Mouse (Mus musculus) MEL (cell line): ENCODE data around the gene Pard3b. TPM values are rescaled to one million over a fixed set of nuclear protein-coding genes. Genes with fewer than 3 reads are reported as not detected.

Experiments used
- DNase-seq: peaks from one replicate; pipeline ENCODE4 v3.0.0; 2011; ENCODE audit warnings: low read depth, low spot score
- H3K27ac ChIP-seq: 2 replicates; pipeline ENCODE4 v1.5.1; 2012; ENCODE audit warnings: low read depth, mild to moderate bottlenecking, control low read depth, low read length, moderate library complexity; ENCODE audit not compliant: control insufficient read depth
- H3K27me3 ChIP-seq, 2 experiments: fragments of 150-350 bp in 1 of 2; sonication (generic) in 1 of 2; 2 replicates each; pipeline ENCODE4 v1.6.1; 2012; ENCODE audit warnings: low read length in 2 of 2, mild to moderate bottlenecking in 2 of 2, improper control_type of control experiment in 1 of 2, moderate library complexity in 1 of 2; ENCODE audit not compliant: insufficient read depth in 2 of 2, control insufficient read depth in 1 of 2
- H3K36me3 ChIP-seq, 2 experiments: 2 replicates each; pipeline ENCODE4 v1.6.1; 2012 to 2014; ENCODE audit warnings: low read length in 2 of 2, improper control_type of control experiment in 1 of 2, inconsistent platforms in 1 of 2, mild to moderate bottlenecking in 1 of 2; ENCODE audit not compliant: insufficient read depth in 2 of 2, control insufficient read depth in 1 of 2
- H3K4me1 ChIP-seq, 2 experiments: fragments of 150-350 bp in 1 of 2; sonication (generic) in 1 of 2; 2 replicates each; pipeline ENCODE4 v1.6.1; 2012; ENCODE audit warnings: low read length in 2 of 2, improper control_type of control experiment in 1 of 2, mild to moderate bottlenecking in 1 of 2; ENCODE audit not compliant: insufficient read depth in 2 of 2, control insufficient read depth in 1 of 2
- H3K4me3 ChIP-seq, 2 experiments: fragments of 150-350 bp in 1 of 2; sonication (generic) in 1 of 2; 2 replicates each; pipeline ENCODE4 v1.5.1; 2012; ENCODE audit warnings: low read depth in 2 of 2, low read length in 2 of 2, mild to moderate bottlenecking in 2 of 2, moderate library complexity in 2 of 2, control low read depth in 1 of 2, improper control_type of control experiment in 1 of 2; ENCODE audit not compliant: control insufficient read depth in 1 of 2, insufficient read depth in 1 of 2
- H3K79me2 ChIP-seq: 2 replicates; pipeline ENCODE4 v1.6.1; 2012; ENCODE audit warnings: mild to moderate bottlenecking, low read length, moderate library complexity; ENCODE audit not compliant: control insufficient read depth, poor library complexity, insufficient read depth
- H3K9ac ChIP-seq: 2 replicates; pipeline ENCODE4 v1.6.1; 2012; ENCODE audit warnings: low read depth, mild to moderate bottlenecking, control low read depth, low read length, moderate library complexity; ENCODE audit not compliant: control insufficient read depth, poor library complexity, severe bottlenecking
- H3K9me3 ChIP-seq: fragments of 150-350 bp; sonication (generic); replicated peaks from 2 replicates; pipeline ENCODE4 v1.6.1; 2012; ENCODE audit warnings: mild to moderate bottlenecking, low read length, improper control_type of control experiment, moderate library complexity; ENCODE audit not compliant: insufficient read depth
- CHD1 ChIP-seq: IDR thresholded peaks from 2 replicates; pipeline ENCODE4 v1.6.1; 2012; ENCODE audit warnings: low read depth, mild to moderate bottlenecking, inconsistent platforms, low read length, improper control_type of control experiment
- CTCF ChIP-seq, 3 experiments: IDR thresholded peaks in 2 of 3; conservative IDR thresholded peaks in 1 of 3; 2 replicates each; pipeline ENCODE4 v1.5.1; 2011 to 2012; ENCODE audit warnings: low read length in 3 of 3, low read depth in 2 of 3, mild to moderate bottlenecking in 2 of 3, improper control_type of control experiment in 1 of 3, inconsistent platforms in 1 of 3, mixed read lengths in 1 of 3, moderate library complexity in 1 of 3; ENCODE audit not compliant: control insufficient read depth in 1 of 3, insufficient read depth in 1 of 3, poor library complexity in 1 of 3, severe bottlenecking in 1 of 3
- E2F4 ChIP-seq: IDR thresholded peaks from 2 replicates; pipeline ENCODE4 v1.6.1; 2011; ENCODE audit warnings: low read depth, low read length, improper control_type of control experiment, borderline replicate concordance
- ELF1 ChIP-seq: IDR thresholded peaks from 2 replicates; pipeline ENCODE4 v1.6.1; 2014; ENCODE audit warnings: low read depth, mild to moderate bottlenecking, inconsistent platforms, low read length, improper control_type of control experiment, moderate library complexity
- ETS1 ChIP-seq: IDR thresholded peaks from 2 replicates; pipeline ENCODE4 v1.6.1; 2012; ENCODE audit warnings: low read depth, mild to moderate bottlenecking, inconsistent platforms, low read length, improper control_type of control experiment, moderate library complexity
- KAT2A ChIP-seq: conservative IDR thresholded peaks from 2 replicates; pipeline ENCODE4 v1.6.1; 2012; ENCODE audit warnings: low read depth, low read length, improper control_type of control experiment, inconsistent platforms
- MAFK ChIP-seq: IDR thresholded peaks from 2 replicates; pipeline ENCODE4 v1.6.1; 2011; ENCODE audit warnings: low read depth, mild to moderate bottlenecking, low read length, improper control_type of control experiment, borderline replicate concordance
- MEF2A ChIP-seq: IDR thresholded peaks from 2 replicates; pipeline ENCODE4 v1.6.1; 2014; ENCODE audit warnings: low read depth, mild to moderate bottlenecking, inconsistent platforms, low read length, improper control_type of control experiment; ENCODE audit not compliant: poor library complexity, insufficient replicate concordance, severe bottlenecking; ENCODE audit errors: extremely low read depth
- MXI1 ChIP-seq: IDR thresholded peaks from 2 replicates; pipeline ENCODE4 v1.6.1; 2011; ENCODE audit warnings: mild to moderate bottlenecking, low read depth, low read length, improper control_type of control experiment
- MYB ChIP-seq: IDR thresholded peaks from 2 replicates; pipeline ENCODE4 v1.6.1; 2011; ENCODE audit warnings: mild to moderate bottlenecking, low read depth, low read length, improper control_type of control experiment
- NELFE ChIP-seq: IDR thresholded peaks from 2 replicates; pipeline ENCODE4 v1.6.1; 2011; ENCODE audit warnings: low read depth, low read length, improper control_type of control experiment
- NRF1 ChIP-seq: IDR thresholded peaks from 2 replicates; pipeline ENCODE4 v1.6.1; 2014; ENCODE audit warnings: low read depth, mild to moderate bottlenecking, inconsistent platforms, low read length, improper control_type of control experiment, moderate library complexity; ENCODE audit not compliant: poor library complexity, insufficient read depth, severe bottlenecking
- POLR2A ChIP-seq, 2 experiments: IDR thresholded peaks; 2 replicates each; pipeline ENCODE4 v1.6.1; 2011 to 2012; ENCODE audit warnings: low read length in 2 of 2, mild to moderate bottlenecking in 2 of 2, control low read depth in 1 of 2, improper control_type of control experiment in 1 of 2, low read depth in 1 of 2, moderate library complexity in 1 of 2; ENCODE audit not compliant: control insufficient read depth in 1 of 2, insufficient read depth in 1 of 2, poor library complexity in 1 of 2
- POLR2AphosphoS2 ChIP-seq: IDR thresholded peaks from 2 replicates; pipeline ENCODE4 v1.6.1; 2011; ENCODE audit warnings: low read length, improper control_type of control experiment
- POLR2AphosphoS5 ChIP-seq: IDR thresholded peaks from 2 replicates; pipeline ENCODE4 v1.6.1; 2012; ENCODE audit warnings: low read depth, borderline replicate concordance, mild to moderate bottlenecking, inconsistent platforms, low read length, moderate library complexity, mixed read lengths
- RCOR1 ChIP-seq: IDR thresholded peaks from 2 replicates; pipeline ENCODE4 v1.6.1; 2012; ENCODE audit warnings: low read depth, mild to moderate bottlenecking, inconsistent platforms, low read length, improper control_type of control experiment
- SIN3A ChIP-seq: IDR thresholded peaks from 2 replicates; pipeline ENCODE4 v1.6.1; 2012; ENCODE audit warnings: low read length, improper control_type of control experiment, inconsistent platforms
- SMC3 ChIP-seq: IDR thresholded peaks from 2 replicates; pipeline ENCODE4 v1.6.1; 2011; ENCODE audit warnings: low read depth, low read length, improper control_type of control experiment
- TAL1 ChIP-seq: IDR thresholded peaks from 2 replicates; pipeline ENCODE4 v1.6.1; 2012; ENCODE audit warnings: mild to moderate bottlenecking, inconsistent platforms, low read length, moderate library complexity, mixed read lengths
- TBP ChIP-seq: IDR thresholded peaks from 2 replicates; pipeline ENCODE4 v1.8.0; 2011; ENCODE audit warnings: low read depth, low read length, improper control_type of control experiment
- TCF12 ChIP-seq: IDR thresholded peaks from 2 replicates; pipeline ENCODE4 v1.6.1; 2014; ENCODE audit warnings: low read depth, mild to moderate bottlenecking, inconsistent platforms, low read length, improper control_type of control experiment, moderate library complexity
- UBTF ChIP-seq: IDR thresholded peaks from 2 replicates; pipeline ENCODE4 v1.6.1; 2012; ENCODE audit warnings: low read depth, mild to moderate bottlenecking, inconsistent platforms, low read length, improper control_type of control experiment, moderate library complexity, borderline replicate concordance; ENCODE audit not compliant: insufficient read depth
- ZMIZ1 ChIP-seq: IDR thresholded peaks from 2 replicates; pipeline ENCODE4 v1.6.1; 2012; ENCODE audit warnings: low read depth, mild to moderate bottlenecking, inconsistent platforms, low read length, improper control_type of control experiment, moderate library complexity
- polyA plus RNA-seq, 2 experiments: library from polyadenylated mRNA; stranded (reverse) in 1 of 2; unstranded in 1 of 2; fragments of >175 nt in 1 of 2; fragments of >200 nt in 1 of 2; gene quantifications; 2 replicates each; pipeline versions ENCODE4 v1.2.1 to v1.2.4; 2012; ENCODE audit warnings: low replicate concordance in 2 of 2, low read depth in 1 of 2; ENCODE audit not compliant: insufficient read length in 2 of 2, insufficient read depth in 1 of 2, missing spikeins in 1 of 2
- total RNA-seq: library from RNA; depleted of rRNA; stranded (reverse); fragments of 300-350 nt; gene quantifications from 2 replicates; pipeline ENCODE4 v1.2.3, GENCODE M21; 2012

The Pard3b gene
- total and polyA plus RNA-seq, 3 experiments = not detected

DNA sequence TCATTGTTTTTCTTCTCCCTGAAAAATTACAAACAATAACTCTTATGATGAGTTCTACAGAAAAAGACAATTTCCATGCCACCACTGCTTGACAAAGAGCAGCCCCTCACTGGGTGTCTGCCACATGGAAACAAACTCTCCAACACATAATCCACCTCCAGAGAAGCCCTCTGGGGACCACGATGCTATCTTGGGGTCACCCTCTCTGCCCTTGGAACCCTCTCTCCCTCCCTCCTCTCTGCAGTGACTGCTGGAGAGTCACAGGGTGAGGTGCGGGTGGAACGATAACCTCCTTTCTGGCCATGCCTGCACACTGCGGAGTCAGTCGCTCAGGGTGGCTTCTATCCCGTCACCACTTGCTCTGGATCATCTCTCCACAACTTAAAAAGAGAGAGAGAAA is 996.6 kb downstream of the Pard3b start:
- Histone ChIP-seq H3K27me3 (no peaks in the 10 kb centered on the region), H3K9me3 (no peaks in the 10 kb centered on the region), H3K4me3 (no peak overlapping the region), H3K79me2 (no peaks in the 10 kb centered on the region), H3K4me1 (no peaks in the 10 kb centered on the region), H3K9ac (no peak overlapping the region), H3K36me3 (no peaks in the 10 kb centered on the region), H3K27ac (no peak overlapping the region)
- no peak for DNase-seq
- TF ChIP-seq POLR2A (IDR thresholded peaks at IDR 0.05; ENCODE audit: control insufficient read depth in 1 of 2, insufficient read depth in 1 of 2, low read depth in 1 of 2, low read length in 2 of 2, poor library complexity in 1 of 2) = no peak
- TF ChIP-seq RCOR1 = no peak
- TF ChIP-seq SMC3 = no peak
- TF ChIP-seq KAT2A = no peak
- TF ChIP-seq MEF2A = no peak
- no peak for TF ChIP-seq UBTF
- no peak for TF ChIP-seq CTCF (IDR thresholded peaks at IDR 0.05 in 2 of 3, conservative IDR thresholded peaks at IDR 0.05 in 1 of 3; ENCODE audit: control insufficient read depth in 1 of 3, insufficient read depth in 1 of 3, low read depth in 2 of 3, low read length in 3 of 3, poor library complexity in 1 of 3, severe bottlenecking in 1 of 3)
- TF ChIP-seq SIN3A = no peak
- no peak for TF ChIP-seq TBP
- TF ChIP-seq CHD1 = no peak
- no peak for TF ChIP-seq ELF1
- TF ChIP-seq POLR2AphosphoS2 = no peak

DNA sequence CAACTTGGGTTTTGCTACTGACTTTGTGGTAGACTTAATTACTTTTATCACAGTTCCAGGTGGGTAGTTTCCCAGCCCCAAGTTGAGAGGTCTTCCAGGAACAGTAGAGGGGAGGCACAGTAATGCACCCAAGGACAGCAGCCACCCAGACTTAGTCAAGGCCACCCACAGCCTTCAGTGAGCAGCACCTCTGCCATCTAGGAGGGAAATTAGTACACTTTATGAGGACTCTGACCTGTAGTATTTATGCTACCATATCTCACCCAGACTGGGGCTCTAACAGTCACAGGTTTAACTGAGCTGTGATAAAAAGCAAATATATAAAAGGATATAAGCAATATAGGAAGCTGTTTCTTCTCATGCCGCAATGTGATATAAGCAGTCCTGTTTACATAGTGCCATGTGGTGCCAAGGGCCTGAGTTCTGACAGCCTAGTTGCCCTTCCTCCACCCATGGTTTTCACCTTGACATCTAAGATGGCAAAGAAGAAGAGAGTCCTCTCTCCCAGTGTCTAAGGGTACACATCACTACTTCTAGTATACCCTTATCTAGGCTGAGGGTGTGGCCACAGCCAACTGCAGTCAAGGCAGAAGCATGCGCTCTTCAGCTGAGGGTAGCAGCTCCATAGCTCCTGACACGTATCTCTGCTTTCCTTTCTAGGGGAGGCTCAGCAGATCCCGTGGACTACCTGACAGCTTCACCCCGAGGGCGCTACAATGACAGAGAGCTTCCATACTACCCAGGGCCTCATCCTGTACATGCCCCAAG is 998.5 kb downstream of the Pard3b start:
- no peaks in the 10 kb centered on the region for H3K79me2 ChIP-seq
- DNase-seq = no peak
- no peaks in the 10 kb centered on the region for H3K27me3 ChIP-seq
- H3K9ac ChIP-seq = no peak overlapping the region
- H3K4me1 ChIP-seq = no peaks in the 10 kb centered on the region
- H3K4me3 ChIP-seq = no peak overlapping the region
- H3K27ac ChIP-seq = no peak overlapping the region
- H3K9me3 ChIP-seq = no peaks in the 10 kb centered on the region
- no peaks in the 10 kb centered on the region for H3K36me3 ChIP-seq
- no peak for TF ChIP-seq MXI1
- TF ChIP-seq E2F4 = no peak
- TF ChIP-seq TCF12 = no peak
- TF ChIP-seq UBTF = no peak
- TF ChIP-seq NELFE = no peak
- TF ChIP-seq MEF2A = no peak
- TF ChIP-seq ZMIZ1 = no peak
- no peak for TF ChIP-seq MYB
- no peak for TF ChIP-seq CHD1
- no peak for TF ChIP-seq ETS1
- TF ChIP-seq MAFK = no peak
- TF ChIP-seq TAL1 = no peak
- TF ChIP-seq RCOR1 = no peak
- no peak for TF ChIP-seq POLR2AphosphoS5
- TF ChIP-seq NRF1 = no peak
